Mouse (Mus musculus) adrenal gland, postnatal 14 days (tissue): ENCODE measurements around the gene Ufsp2. TPM values are rescaled to one million over a fixed set of nuclear protein-coding genes. Genes with fewer than 3 reads are reported as not detected.

Experiments used
- DNase-seq: peaks from one replicate; pipeline ENCODE4 v3.0.0; 2021; ENCODE audit warnings: mixed read lengths
- long read RNA-seq, 2 experiments: library from polyadenylated mRNA; stranded (forward); transcript quantifications; one replicate each; pipeline ENCODE4 v2.0.0; 2021
- total RNA-seq: library from RNA; stranded (reverse); gene quantifications from 2 replicates; pipeline ENCODE4 v1.2.3, GENCODE M21; 2021

Gene Ufsp2
- total RNA-seq = 49.5 and 52.1 TPM in 2 replicates
- long read RNA-seq, experiment 1, transcript Ufsp2-201 (12 exons, 1,640 nt) = major isoform, 48 of 59 reads
- long read RNA-seq, experiment 1, partial matches to known transcripts = 1 of 59 reads
- long read RNA-seq, experiment 1, other reads (novel, unspliced or antisense) = 8 of 59 reads
- long read RNA-seq, experiment 2, transcript Ufsp2-201 (12 exons, 1,640 nt) = major isoform, 36 of 48 reads
- long read RNA-seq, experiment 2, partial matches to known transcripts = 5 of 48 reads
- long read RNA-seq, experiment 2, other reads (novel, unspliced or antisense) = 6 of 48 reads

DNA sequence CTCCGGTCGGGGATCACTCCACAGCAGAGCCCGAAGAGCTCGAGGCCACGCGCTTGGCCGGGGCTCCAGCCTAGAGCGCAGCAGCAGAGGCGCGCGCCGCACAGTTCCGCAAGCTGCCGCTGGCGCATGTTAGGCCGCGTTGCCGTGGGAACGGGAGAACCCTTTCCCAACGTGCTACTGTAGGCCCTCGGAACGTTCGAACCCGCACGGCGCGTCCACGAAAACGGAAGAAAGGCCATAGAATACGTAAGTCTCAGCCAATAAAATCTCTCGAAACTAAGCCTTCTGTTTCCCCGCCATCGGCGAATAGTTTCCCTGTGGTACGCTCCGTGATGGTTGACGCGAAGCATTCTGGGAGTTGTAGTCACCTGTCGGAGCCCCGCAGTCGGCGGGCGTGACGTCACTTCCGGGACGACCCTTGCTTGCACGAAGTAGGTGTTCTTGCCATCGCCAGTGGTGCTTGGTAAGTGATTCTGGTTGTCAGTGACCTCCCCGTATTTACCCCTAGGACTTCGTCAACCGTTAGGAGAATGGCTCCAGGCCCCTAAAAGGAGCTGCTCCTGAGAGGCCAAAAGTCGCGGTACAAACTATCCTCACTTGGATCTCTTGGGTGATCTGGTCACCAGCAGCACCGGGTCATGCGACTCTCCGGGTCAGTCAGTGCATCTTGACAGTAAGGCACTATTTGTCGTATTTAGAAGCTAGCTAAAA lies at the start of gene Ufsp2, which contains the start of gene 1700029J07Rik:
Ufsp2 (plus strand) TSS at position 403 of the 711 bp plus-strand sequence.
1700029J07Rik (minus strand) TSS at position 127 of the 711 bp plus-strand sequence.
- peak; percentile 96 for DNase-seq

- DNase-seq = peak; percentile 98
These were observed 40.7 kb upstream of the Ufsp2 start, which contains the start of gene Ccdc110 for GRCm38 (mm10) chr8:45934582-45935014. Ccdc110 (plus strand) TSS chr8:45934619.

DNA sequence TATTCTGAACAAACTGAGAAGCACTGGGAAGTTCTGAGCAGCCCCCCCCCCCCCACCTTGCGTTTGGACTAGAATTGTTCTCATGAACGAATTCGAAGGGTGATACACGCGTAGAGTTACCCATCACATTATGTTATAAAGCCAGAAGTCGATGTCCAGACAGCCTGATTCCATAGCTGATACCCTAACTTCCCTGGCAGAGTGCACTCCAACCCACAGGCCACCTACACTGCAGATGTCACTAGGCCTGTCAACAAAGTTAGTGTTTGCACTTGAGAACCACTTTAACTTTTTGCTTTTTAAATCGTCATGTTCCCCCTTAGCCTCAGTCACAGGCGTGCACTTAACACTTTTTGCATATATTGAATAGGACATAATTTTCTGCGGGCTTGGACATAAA lies 38.3 kb upstream of the Ufsp2 start:
- no peak for DNase-seq

DNA sequence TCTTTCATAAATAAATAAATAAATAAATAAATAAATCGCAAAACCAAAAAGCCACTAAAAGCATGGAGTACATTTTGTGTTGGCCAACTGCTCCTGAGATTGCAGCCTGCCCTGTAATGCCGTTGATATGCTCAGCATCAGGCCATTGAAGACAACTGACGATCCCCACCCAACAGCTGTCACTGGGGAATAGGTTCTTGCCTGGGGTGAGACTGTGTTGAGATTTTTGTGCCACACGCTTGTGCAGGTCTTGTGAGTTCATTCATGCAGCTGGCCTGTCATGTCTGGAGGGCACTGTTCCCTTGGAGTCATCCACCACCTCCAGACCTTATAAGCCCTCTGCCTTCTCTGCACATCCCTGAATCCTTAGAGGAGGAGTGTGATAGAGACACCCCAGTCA lies 29.0 kb upstream of the Ufsp2 start:
- DNase-seq = no peak

- DNase-seq = no peak
These were observed 24.7 kb upstream of the Ufsp2 start for GRCm38 (mm10) chr8:45950622-45951021.

DNA sequence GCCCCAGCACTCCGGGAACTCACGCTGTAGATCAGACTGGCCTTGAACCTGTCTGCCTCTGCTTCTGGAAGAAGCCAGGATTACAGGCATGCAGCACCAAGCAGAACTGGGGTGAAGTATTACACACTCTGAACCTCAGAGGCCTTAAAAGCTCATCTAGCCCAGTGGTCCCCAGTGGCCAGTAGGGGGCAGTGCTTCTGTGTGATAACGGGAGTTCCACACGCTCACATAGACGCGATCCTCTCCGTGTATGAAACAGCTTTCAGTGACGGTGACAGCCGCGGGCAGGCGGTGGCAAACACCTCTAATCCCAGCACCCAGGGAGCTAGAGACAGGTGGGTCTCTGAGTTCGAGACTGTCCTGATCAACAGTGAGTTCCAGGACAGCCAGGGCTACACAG lies 4.4 kb upstream of the Ufsp2 start:
- no peak for DNase-seq

GRCm38 (mm10) chr8:45973988-45974505 lies 1.3 kb upstream of the Ufsp2 start:
- DNase-seq = no peak

- DNase-seq = no peak
These were observed 625 bp downstream of the Ufsp2 start for GRCm38 (mm10) chr8:45975837-45976468.

GRCm38 (mm10) chr8:45986665-45987064 lies 11.3 kb downstream of the Ufsp2 start:
- no peak for DNase-seq

DNA sequence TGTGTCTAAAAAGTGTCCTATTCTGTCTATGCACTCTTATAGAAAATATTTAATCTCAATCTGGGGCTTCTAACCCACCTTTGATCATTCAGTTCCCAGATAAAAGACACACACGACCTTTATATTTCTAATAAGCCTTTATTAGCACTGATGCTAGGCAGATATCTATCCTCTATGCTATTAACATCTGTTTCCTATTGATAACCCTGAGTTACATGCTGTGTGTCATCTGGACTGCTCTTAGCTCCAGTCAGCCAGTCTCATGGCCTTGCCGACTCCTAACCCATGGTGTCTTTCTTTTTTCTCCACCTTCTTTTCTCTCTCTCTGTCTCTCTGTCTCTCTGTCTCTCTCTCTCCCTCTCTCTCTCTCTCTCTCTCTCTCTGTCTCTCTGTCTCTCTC lies 12.9 kb downstream of the Ufsp2 start:
- no peak for DNase-seq

DNA sequence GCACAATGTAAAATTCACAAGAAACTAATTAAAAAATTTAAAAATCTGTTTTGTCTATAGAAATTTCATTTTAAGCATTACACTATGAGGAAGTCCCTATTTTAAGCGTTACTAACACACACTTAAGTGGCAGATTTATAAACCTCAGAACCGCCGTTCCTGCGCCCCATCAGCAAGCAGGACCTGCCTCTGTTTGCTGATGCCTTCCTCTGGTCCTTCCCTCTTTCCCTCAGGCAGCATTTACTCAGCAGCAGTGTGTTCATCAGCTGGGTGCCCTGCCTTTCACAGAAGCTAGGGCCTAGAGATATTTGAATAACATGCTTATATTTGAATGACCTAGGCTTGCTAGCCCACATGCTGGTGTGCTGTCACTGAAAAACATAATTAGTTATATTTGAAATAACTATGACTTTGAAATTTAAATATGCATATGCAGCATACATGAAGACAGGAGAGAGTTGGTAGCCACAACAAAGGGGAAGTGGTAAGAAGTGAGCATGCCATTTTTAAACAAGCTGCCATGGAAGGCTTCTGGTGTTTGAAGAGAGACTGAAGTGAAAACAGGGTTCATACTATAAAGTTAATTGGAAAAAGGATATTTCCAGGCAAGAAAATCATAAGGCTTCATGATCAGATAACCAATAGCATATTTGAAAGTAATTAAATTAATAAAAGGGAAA lies 15.4 kb downstream of the Ufsp2 start:
- DNase-seq = no peak

DNA sequence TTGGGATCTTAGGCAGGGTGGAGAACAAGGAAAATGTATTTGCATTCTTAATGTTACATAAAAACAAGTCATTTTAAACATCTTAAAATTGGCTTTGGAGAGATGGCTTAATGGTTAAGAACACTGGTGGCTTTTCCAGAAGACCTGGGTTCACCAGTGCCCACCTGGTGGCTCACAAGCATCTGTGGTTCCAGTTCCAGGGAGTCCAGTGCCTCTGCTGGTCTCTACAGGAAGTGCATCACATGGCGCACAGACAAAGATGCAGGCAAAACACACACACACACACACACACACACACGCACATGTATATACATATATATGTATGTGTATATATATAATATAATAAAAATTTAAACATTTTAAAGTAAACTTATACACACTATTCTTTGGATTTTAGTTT lies 18.8 kb downstream of the Ufsp2 start:
- DNase-seq = no peak

DNA sequence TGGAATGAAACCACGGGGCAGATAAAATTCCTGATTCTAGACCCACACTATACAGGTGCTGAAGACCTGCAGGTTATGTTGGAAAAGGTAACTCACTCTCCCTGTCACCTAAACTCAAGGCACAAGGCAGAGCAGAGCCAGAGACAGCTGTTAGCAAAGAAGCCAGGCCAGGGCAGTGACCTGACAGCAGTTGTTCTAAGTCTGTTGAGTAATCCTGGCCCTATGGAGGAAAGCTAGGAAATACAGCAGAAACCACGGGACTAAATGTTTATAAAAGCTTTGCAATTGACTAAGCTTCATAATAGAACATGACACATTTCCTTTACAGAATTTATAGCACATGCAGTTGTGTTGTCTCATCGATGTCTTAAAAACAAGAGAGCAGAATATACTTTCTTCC lies 20.2 kb downstream of the Ufsp2 start:
- no peak for DNase-seq

- DNase-seq = no peak
These were observed 22.9 kb downstream of the Ufsp2 start for GRCm38 (mm10) chr8:45998228-45998627.

GRCm38 (mm10) chr8:45999138-45999783 lies 23.9 kb downstream of the Ufsp2 start, which contains the start of gene Lrp2bp:
Lrp2bp (plus strand) TSS chr8:45999303.
- peak; percentile 20 for DNase-seq

DNA sequence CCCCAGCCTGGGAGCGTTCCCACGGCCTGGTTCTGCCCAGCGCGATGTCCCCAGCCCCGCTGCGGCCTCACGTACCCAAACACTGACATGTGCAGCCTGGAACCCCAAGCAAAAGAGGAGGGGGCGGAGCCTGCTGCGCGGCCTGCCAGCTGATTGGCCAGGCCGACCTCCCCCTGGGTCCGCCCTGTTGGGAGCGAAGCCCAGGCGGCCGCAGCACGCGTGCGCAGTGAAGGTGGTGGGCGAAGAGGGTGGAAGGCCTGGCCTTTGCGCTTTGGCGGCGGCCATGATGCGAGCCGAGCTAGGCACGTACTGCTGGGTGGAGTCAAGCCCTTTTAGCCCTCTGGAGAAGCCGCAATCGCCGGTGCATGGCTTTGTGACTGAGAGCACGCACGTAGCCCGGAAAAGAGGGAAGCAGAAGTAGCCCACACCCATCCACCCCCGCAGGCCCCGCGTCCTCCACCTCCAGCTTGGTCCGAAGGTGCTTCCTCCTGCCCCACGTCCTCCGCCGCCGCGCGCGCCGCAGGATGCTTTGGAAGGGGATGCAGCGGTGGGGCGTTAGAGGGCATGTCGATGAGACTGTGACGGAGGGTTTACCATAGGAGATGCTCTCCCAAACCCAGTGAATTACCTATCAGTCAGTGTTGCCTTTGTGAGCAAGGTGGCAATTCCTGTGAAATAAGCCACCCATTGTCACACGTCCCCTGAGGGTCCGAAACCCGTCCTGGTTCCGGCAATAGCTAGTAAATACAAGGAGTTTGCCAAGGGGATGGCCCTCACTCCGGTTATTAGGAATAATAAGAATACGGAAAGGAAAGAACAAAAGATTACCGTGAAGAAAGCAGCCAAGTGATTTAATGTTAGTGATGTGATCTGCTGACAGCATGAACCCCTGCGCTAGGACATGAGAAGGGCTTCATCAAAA lies 24.7 kb downstream of the Ufsp2 start:
- DNase-seq = peak; percentile 100

- no peak for DNase-seq
These were observed 30.3 kb downstream of the Ufsp2 start, which contains the start of gene Ankrd37 for GRCm38 (mm10) chr8:46005596-46005995. Ankrd37 (minus strand) TSS chr8:46005707.

- no peak for DNase-seq
These were observed 31.8 kb downstream of the Ufsp2 start for GRCm38 (mm10) chr8:46007050-46007672.

GRCm38 (mm10) chr8:46010306-46010705 lies 35.0 kb downstream of the Ufsp2 start:
- no peak for DNase-seq
